Mouse (Mus musculus): ENCODE results near the gene Dek.

The Dek gene

GRCm38 (mm10) chr13:47105711-47106579, at the start of gene Dek:
TSS of gene Dek (minus strand) at chr13:47106201.
- peak; percentile 83 for ATAC-seq (ENCODE audit: insufficient number of reproducible peaks, low FRiP score, low TSS enrichment)

GRCm38 (mm10) chr13:47154866-47155265, 48.9 kb upstream of the Dek start:
- ATAC-seq (ENCODE audit: insufficient number of reproducible peaks, low FRiP score, low TSS enrichment) = no peak

GRCm38 (mm10) chr13:47153206-47153605, 47.2 kb upstream of the Dek start:
- no peak for ATAC-seq (ENCODE audit: insufficient number of reproducible peaks, low FRiP score, low TSS enrichment)

GRCm38 (mm10) chr13:47152390-47152789, 46.4 kb upstream of the Dek start:
- peak; percentile 84 for ATAC-seq (ENCODE audit: insufficient number of reproducible peaks, low FRiP score, low TSS enrichment)

- no peak for ATAC-seq (ENCODE audit: insufficient number of reproducible peaks, low FRiP score, low TSS enrichment)
Observed at GRCm38 (mm10) chr13:47151060-47151459, 45.1 kb upstream of the Dek start.

GRCm38 (mm10) chr13:47149993-47150392, 44.0 kb upstream of the Dek start:
- no peak for ATAC-seq (ENCODE audit: insufficient number of reproducible peaks, low FRiP score, low TSS enrichment)

GRCm38 (mm10) chr13:47148573-47148972, 42.6 kb upstream of the Dek start:
- ATAC-seq (ENCODE audit: insufficient number of reproducible peaks, low FRiP score, low TSS enrichment) = no peak

GRCm38 (mm10) chr13:47146388-47146787, 40.4 kb upstream of the Dek start:
- ATAC-seq (ENCODE audit: insufficient number of reproducible peaks, low FRiP score, low TSS enrichment) = no peak

- ATAC-seq (ENCODE audit: insufficient number of reproducible peaks, low FRiP score, low TSS enrichment) = no peak
Observed at GRCm38 (mm10) chr13:47145939-47146338, 39.9 kb upstream of the Dek start.

- ATAC-seq (ENCODE audit: insufficient number of reproducible peaks, low FRiP score, low TSS enrichment) = no peak
Observed at GRCm38 (mm10) chr13:47142764-47143163, 36.8 kb upstream of the Dek start.

GRCm38 (mm10) chr13:47135741-47136140, 29.7 kb upstream of the Dek start:
- no peak for ATAC-seq (ENCODE audit: insufficient number of reproducible peaks, low FRiP score, low TSS enrichment)

GRCm38 (mm10) chr13:47134836-47135235, 28.8 kb upstream of the Dek start:
- no peak for ATAC-seq (ENCODE audit: insufficient number of reproducible peaks, low FRiP score, low TSS enrichment)

GRCm38 (mm10) chr13:47133058-47133457, 27.1 kb upstream of the Dek start:
- ATAC-seq (ENCODE audit: insufficient number of reproducible peaks, low FRiP score, low TSS enrichment) = no peak

- no peak for ATAC-seq (ENCODE audit: insufficient number of reproducible peaks, low FRiP score, low TSS enrichment)
Observed at GRCm38 (mm10) chr13:47129090-47129489, 23.1 kb upstream of the Dek start.

- no peak for ATAC-seq (ENCODE audit: insufficient number of reproducible peaks, low FRiP score, low TSS enrichment)
Observed at GRCm38 (mm10) chr13:47125595-47125994, 19.6 kb upstream of the Dek start.

- ATAC-seq (ENCODE audit: insufficient number of reproducible peaks, low FRiP score, low TSS enrichment) = no peak
Observed at GRCm38 (mm10) chr13:47124986-47125385, 19.0 kb upstream of the Dek start.

GRCm38 (mm10) chr13:47124449-47124848, 18.4 kb upstream of the Dek start:
- ATAC-seq (ENCODE audit: insufficient number of reproducible peaks, low FRiP score, low TSS enrichment) = no peak

- ATAC-seq (ENCODE audit: insufficient number of reproducible peaks, low FRiP score, low TSS enrichment) = no peak
Observed at GRCm38 (mm10) chr13:47122537-47123430, 16.8 kb upstream of the Dek start, which contains the start of gene Rnf144b. TSS of gene Rnf144b (plus strand) at chr13:47122656.

GRCm38 (mm10) chr13:47121333-47121889, 15.4 kb upstream of the Dek start:
- peak; percentile 58; the same call in 1 of the 2 replicates for ATAC-seq (ENCODE audit: insufficient number of reproducible peaks, low FRiP score, low TSS enrichment)

GRCm38 (mm10) chr13:47116000-47116399, 10.0 kb upstream of the Dek start:
- no peak for ATAC-seq (ENCODE audit: insufficient number of reproducible peaks, low FRiP score, low TSS enrichment)

- no peak for ATAC-seq (ENCODE audit: insufficient number of reproducible peaks, low FRiP score, low TSS enrichment)
Observed at GRCm38 (mm10) chr13:47112924-47113323, 6.9 kb upstream of the Dek start.
